Mouse (Mus musculus) CH12.LX (cell line): Measurements from ENCODE around the gene Fdxr. TPM values are rescaled to one million over a fixed set of nuclear protein-coding genes. Genes with fewer than 3 reads are reported as not detected.

Experiments
- DNase-seq: peaks from one replicate; pipeline ENCODE4 v3.0.0-alpha.2; 2013; ENCODE audit errors: extremely low read depth
- H3K27ac ChIP-seq: 2 replicates; pipeline ENCODE4 v1.5.1; 2012; ENCODE audit warnings: low read depth, mild to moderate bottlenecking, control low read depth, moderate library complexity; ENCODE audit not compliant: insufficient read depth
- H3K27me3 ChIP-seq: replicated peaks from 2 replicates; pipeline ENCODE3; 2012; ENCODE audit warnings: inconsistent platforms
- H3K36me3 ChIP-seq, 2 experiments: replicated peaks in 1 of 2; 2 replicates each; pipeline versions ENCODE3 to v1.6.1; 2012; ENCODE audit warnings: inconsistent platforms in 1 of 2, low read length in 1 of 2, mild to moderate bottlenecking in 1 of 2, mixed read lengths in 1 of 2, moderate library complexity in 1 of 2; ENCODE audit not compliant: control insufficient read depth in 1 of 2, insufficient read depth in 1 of 2
- H3K4me1 ChIP-seq, 2 experiments: 2 replicates each; pipeline ENCODE4 v1.6.1; 2012; ENCODE audit warnings: inconsistent platforms in 1 of 2, moderate library complexity in 1 of 2; ENCODE audit not compliant: insufficient read depth in 2 of 2, control insufficient read depth in 1 of 2
- H3K4me2 ChIP-seq: 2 replicates; pipeline ENCODE4 v1.6.1; 2012; ENCODE audit warnings: low read depth, mild to moderate bottlenecking, control low read depth; ENCODE audit not compliant: poor library complexity, insufficient read depth, severe bottlenecking
- H3K4me3 ChIP-seq, 3 experiments: fragments of 150-350 bp in 1 of 3; sonication (generic) in 1 of 3; replicated peaks in 1 of 3; 2 replicates each; pipeline versions ENCODE3 to v1.5.1; 2011 to 2012; ENCODE audit warnings: low read depth in 2 of 3, low read length in 2 of 3, mild to moderate bottlenecking in 2 of 3, moderate library complexity in 2 of 3, control low read depth in 1 of 3, improper control_type of control experiment in 1 of 3, inconsistent platforms in 1 of 3, mixed read lengths in 1 of 3; ENCODE audit not compliant: poor library complexity in 1 of 3
- H3K79me2 ChIP-seq: replicated peaks from 2 replicates; pipeline ENCODE4 v1.6.1; 2012; ENCODE audit warnings: mild to moderate bottlenecking, moderate library complexity; ENCODE audit not compliant: control insufficient read depth, poor library complexity, insufficient read depth, severe bottlenecking; ENCODE audit errors: extremely low read depth
- H3K9ac ChIP-seq: 2 replicates; pipeline ENCODE4 v1.6.1; 2012; ENCODE audit warnings: low read depth, mild to moderate bottlenecking, control low read depth, moderate library complexity; ENCODE audit not compliant: insufficient read depth
- H3K9me3 ChIP-seq: replicated peaks from 2 replicates; pipeline ENCODE3; 2012; ENCODE audit warnings: low read length, inconsistent platforms, mixed read lengths
- BHLHE40 ChIP-seq: IDR thresholded peaks from 2 replicates; pipeline ENCODE4 v1.6.1; 2011; ENCODE audit warnings: mild to moderate bottlenecking, low read depth, low read length, improper control_type of control experiment
- CHD2 ChIP-seq: IDR thresholded peaks from 2 replicates; pipeline ENCODE4 v1.6.1; 2011; ENCODE audit warnings: low read length, improper control_type of control experiment
- E2F4 ChIP-seq: IDR thresholded peaks from 2 replicates; pipeline ENCODE4 v1.6.1; 2011; ENCODE audit warnings: low read depth, low read length, improper control_type of control experiment; ENCODE audit not compliant: insufficient replicate concordance
- ELF1 ChIP-seq: IDR thresholded peaks from 2 replicates; pipeline ENCODE4 v1.6.1; 2014; ENCODE audit warnings: low read depth, mild to moderate bottlenecking, inconsistent platforms, low read length, improper control_type of control experiment
- EP300 ChIP-seq: IDR thresholded peaks from 2 replicates; pipeline ENCODE4 v1.6.1; 2011; ENCODE audit warnings: low read length, improper control_type of control experiment
- ETS1 ChIP-seq: conservative IDR thresholded peaks from 2 replicates; pipeline ENCODE4 v1.6.1; 2012; ENCODE audit warnings: low read depth, mild to moderate bottlenecking, inconsistent platforms, low read length, improper control_type of control experiment, moderate library complexity
- HCFC1 ChIP-seq: IDR thresholded peaks from 2 replicates; pipeline ENCODE4 v1.6.1; 2012; ENCODE audit warnings: low read depth, mild to moderate bottlenecking, inconsistent platforms, low read length, improper control_type of control experiment
- KAT2A ChIP-seq: IDR thresholded peaks from 2 replicates; pipeline ENCODE4 v1.6.1; 2012; ENCODE audit warnings: low read length, improper control_type of control experiment, inconsistent platforms; ENCODE audit not compliant: insufficient replicate concordance
- MAX ChIP-seq: IDR thresholded peaks from 2 replicates; pipeline ENCODE4 v1.6.1; 2011; ENCODE audit warnings: low read length, improper control_type of control experiment
- MEF2A ChIP-seq: IDR thresholded peaks from 2 replicates; pipeline ENCODE4 v1.6.1; 2014; ENCODE audit warnings: low read depth, mild to moderate bottlenecking, inconsistent platforms, low read length, improper control_type of control experiment, borderline replicate concordance
- MXI1 ChIP-seq: IDR thresholded peaks from 2 replicates; pipeline ENCODE4 v1.6.1; 2011; ENCODE audit warnings: mild to moderate bottlenecking, low read depth, low read length, improper control_type of control experiment
- MYC ChIP-seq: IDR thresholded peaks from 2 replicates; pipeline ENCODE4 v1.6.1; 2011; ENCODE audit warnings: low read depth, mild to moderate bottlenecking, improper control_type of control experiment, low read length
- NRF1 ChIP-seq: IDR thresholded peaks from 2 replicates; pipeline ENCODE4 v1.6.1; 2014; ENCODE audit warnings: low read depth, mild to moderate bottlenecking, inconsistent platforms, low read length, improper control_type of control experiment, moderate library complexity
- PAX5 ChIP-seq: IDR thresholded peaks from 2 replicates; pipeline ENCODE4 v1.6.1; 2012; ENCODE audit warnings: low read length, inconsistent platforms, mixed read lengths
- POLR2A ChIP-seq: IDR thresholded peaks from 2 replicates; pipeline ENCODE4 v1.6.1; 2011; ENCODE audit warnings: low read depth, mild to moderate bottlenecking, improper control_type of control experiment, low read length
- POLR2AphosphoS2 ChIP-seq: IDR thresholded peaks from 2 replicates; pipeline ENCODE4 v1.6.1; 2011; ENCODE audit warnings: low read depth, low read length, improper control_type of control experiment
- RCOR1 ChIP-seq: conservative IDR thresholded peaks from 2 replicates; pipeline ENCODE4 v1.6.1; 2012; ENCODE audit warnings: low read depth, mild to moderate bottlenecking, inconsistent platforms, low read length, improper control_type of control experiment
- SMC3 ChIP-seq: IDR thresholded peaks from 2 replicates; pipeline ENCODE4 v1.6.1; 2011; ENCODE audit warnings: low read depth, low read length, improper control_type of control experiment
- TCF12 ChIP-seq: IDR thresholded peaks from 2 replicates; pipeline ENCODE4 v1.6.1; 2014; ENCODE audit warnings: low read depth, mild to moderate bottlenecking, inconsistent platforms, low read length, improper control_type of control experiment
- UBTF ChIP-seq: IDR thresholded peaks from 2 replicates; pipeline ENCODE4 v1.6.1; 2012; ENCODE audit warnings: low read depth, mild to moderate bottlenecking, inconsistent platforms, low read length, improper control_type of control experiment, moderate library complexity
- USF1 ChIP-seq: IDR thresholded peaks from 2 replicates; pipeline ENCODE4 v1.6.1; 2014; ENCODE audit warnings: low read depth, mild to moderate bottlenecking, inconsistent platforms, low read length, improper control_type of control experiment
- ZC3H11A ChIP-seq: IDR thresholded peaks from 2 replicates; pipeline ENCODE4 v1.6.1; 2012; ENCODE audit warnings: low read depth, mild to moderate bottlenecking, inconsistent platforms, low read length, improper control_type of control experiment
- ZKSCAN1 ChIP-seq: IDR thresholded peaks from 2 replicates; pipeline ENCODE4 v1.6.1; 2012; ENCODE audit warnings: low read depth, inconsistent platforms, low read length, improper control_type of control experiment, borderline replicate concordance
- dilution Hi-C: fragments of 300-500 bp; cut with MboI; formaldehyde crosslinking; loops from 2 replicates; pipeline ENCODE4 v1.14.3; 2020; ENCODE audit warnings: low sequenced_read_pairs; ENCODE audit not compliant: extremely low pct_unique_long_range_greater_than_20kb, extremely low pct_ligation_motif_present
- in situ Hi-C: fragments of 300-500 bp; cut with MboI; formaldehyde crosslinking; loops from 3 replicates; pipeline ENCODE4 v1.14.3; 2019; ENCODE audit warnings: low sequenced_read_pairs, low pct_ligation_motif_present, low pct_unique_long_range_greater_than_20kb, mixed read lengths
- polyA plus RNA-seq: library from polyadenylated mRNA; unstranded; fragments of >175 nt; gene quantifications from 2 replicates; pipeline ENCODE4 v1.2.1, GENCODE M21; 2012; ENCODE audit warnings: low read depth; ENCODE audit not compliant: insufficient read length
- total RNA-seq, 2 experiments: library from RNA; depleted of rRNA; stranded (reverse); fragments of 300-350 nt in 1 of 2; fragments of >200 nt in 1 of 2; gene quantifications; 2 replicates each; pipeline ENCODE4 v1.2.3; 2012 to 2014

Fdxr gene
- total and polyA plus RNA-seq, 3 experiments = 43.8 to 63.3 (median 58.6) TPM

- TF ChIP-seq ETS1 (no peak; the same call in 1 of the 2 replicates), TCF12 (peak; percentile 56; the same call in 1 of the 2 replicates), MAX (no peak)
- H3K36me3 ChIP-seq = peaks cover 25 to 50% of the 10 kb centered on the region in 2 experiments
- H3K27ac ChIP-seq = peak overlapping the region; percentile 44
- peaks cover 10% of the 10 kb centered on the region for H3K9me3 ChIP-seq
- no peak for DNase-seq
- no peak overlapping the region for H3K4me3 ChIP-seq
- dilution Hi-C loops (no loop called here), in situ Hi-C loops (loop anchor here (5.0 kb wide), 1 partner anchor 54 kb away; no protein-coding TSS in a partner anchor)
- H3K4me2 ChIP-seq = no peak overlapping the region
- H3K27me3 ChIP-seq = no peaks in the 10 kb centered on the region
- no peak overlapping the region for H3K9ac ChIP-seq
- peaks cover 22 to 33% of the 10 kb centered on the region in 2 experiments for H3K4me1 ChIP-seq
- no peaks in the 10 kb centered on the region for H3K79me2 ChIP-seq
Measured at GRCm38 (mm10) chr11:115246386-115246785, 30.5 kb downstream of the Fdxr start.

- TF ChIP-seq RCOR1 (no peak), POLR2AphosphoS2 (no peak), UBTF (no peak), CHD2 (no peak), EP300 (no peak), NRF1 (no peak), HCFC1 (no peak), PAX5 (no peak), MXI1 (no peak), ZC3H11A (no peak), KAT2A (no peak), E2F4 (no peak), MYC (no peak), MEF2A (no peak), SMC3 (no peak), ZKSCAN1 (no peak), USF1 (no peak), BHLHE40 (no peak), POLR2A (no peak), ELF1 (no peak)
- H3K4me1 ChIP-seq = peaks cover 22 to 33% of the 10 kb centered on the region in 2 experiments
- dilution Hi-C loops = no loop called here
- no peak overlapping the region for H3K9ac ChIP-seq
- H3K27me3 ChIP-seq = no peaks in the 10 kb centered on the region
- H3K27ac ChIP-seq = no peak overlapping the region
- H3K36me3 ChIP-seq = peaks cover 29 to 66% of the 10 kb centered on the region in 2 experiments
- DNase-seq = no peak
- H3K9me3 ChIP-seq = peaks cover 3% of the 10 kb centered on the region
- in situ Hi-C loops = loop anchor here (5.0 kb wide), 1 partner anchor 53 kb away; no protein-coding TSS in a partner anchor
- H3K4me2 ChIP-seq = no peak overlapping the region
- H3K79me2 ChIP-seq = no peaks in the 10 kb centered on the region
- H3K4me3 ChIP-seq = no peak overlapping the region
Measured at GRCm38 (mm10) chr11:115244840-115245239, 32.0 kb downstream of the Fdxr start.
